ENCODE assay signal across 18 mouse cellular contexts in the genomic region with DNA sequence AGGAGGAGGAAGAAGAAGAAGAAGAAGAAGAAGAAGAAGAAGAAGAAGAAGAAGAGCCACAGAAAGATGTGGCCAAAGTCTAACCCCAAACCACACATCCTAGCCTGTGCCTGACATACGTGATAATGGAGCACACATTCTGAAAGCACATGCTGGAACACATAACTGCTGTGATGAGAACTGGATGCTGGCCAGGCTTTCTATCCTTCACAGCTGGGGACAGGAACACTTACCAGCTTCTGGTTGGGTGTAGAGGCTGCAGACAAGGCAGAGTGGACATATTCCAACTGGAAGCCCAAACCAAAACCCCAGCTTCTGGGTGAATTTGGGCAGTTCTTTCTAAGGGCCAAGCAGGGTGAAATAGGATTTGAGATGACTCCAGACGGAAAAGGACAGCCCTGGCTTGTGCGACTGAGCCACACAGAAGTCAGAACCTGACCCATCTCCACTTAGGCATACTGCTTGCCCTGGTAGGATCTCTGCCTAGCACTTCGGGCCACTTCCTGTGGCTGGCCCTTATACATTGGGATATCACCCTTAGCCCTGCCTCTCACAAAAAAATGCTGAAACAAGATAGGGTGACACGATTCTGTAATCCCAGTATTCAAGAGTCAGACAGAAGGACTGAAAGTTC. TPM values are rescaled to one million over a fixed set of nuclear protein-coding genes. Genes with fewer than 3 reads are reported as not detected.
A peak's percentile ranks its signal among the peaks of the same experiment; 100 is the strongest.
DNase-seq lines count a peak whose midpoint lies in the region; ATAC-seq and TF ChIP-seq lines count a peak whose summit lies in the region.
"Had no signal": no experiment of that assay in that cellular context is flagged by ENCODE, and none has a peak within 500 bp of the region (broad histone marks: within the 10 kb centered on the region; RNA-seq: fewer than 3 reads in every experiment).

No protein-coding gene starts in this region.

- H3K4me2 ChIP-seq in embryonic facial prominence, embryonic 14.5 days (ENCODE audit: low read depth, low read length), result no peak overlapping the region
- no peak overlapping the region for H3K4me2 ChIP-seq in intestine, embryonic 15.5 days (replicated peaks)
- no peak overlapping the region for H3K4me2 ChIP-seq in intestine, postnatal 0 days (replicated peaks; ENCODE audit: low read depth)
- no peak overlapping the region for H3K4me2 ChIP-seq in lung, embryonic 15.5 days
- H3K4me2 ChIP-seq: forebrain, embryonic 15.5 days; liver, embryonic 11.5 days; midbrain, embryonic 12.5 days; neural tube, embryonic 15.5 days had no signal

- no peak overlapping the region for H3K4me3 ChIP-seq in embryonic facial prominence, embryonic 14.5 days (ENCODE audit: low read depth, low read length)
- H3K4me3 ChIP-seq in embryonic facial prominence, embryonic 10.5 days, result no peak overlapping the region
- H3K4me3 ChIP-seq in intestine, embryonic 15.5 days (replicated peaks), result no peak overlapping the region
- no peak overlapping the region for H3K4me3 ChIP-seq in intestine, postnatal 0 days (ENCODE audit: low read depth, low read length)
- no peak overlapping the region for H3K4me3 ChIP-seq in lung, embryonic 15.5 days
- H3K4me3 ChIP-seq: erythroblast, embryonic 14.5 days; forebrain, embryonic 15.5 days; midbrain, embryonic 12.5 days; myocyte; neural tube, embryonic 15.5 days had no signal

- no peak for TF ChIP-seq CTCF in intestine, postnatal 0 days (IDR thresholded peaks at IDR 0.05; ENCODE audit: low read depth)

- DNase-seq in embryonic facial prominence, embryonic 14.5 days (ENCODE audit: low spot score), result peak; percentile 61
- no peak for DNase-seq in embryonic facial prominence, embryonic 10.5 days (ENCODE audit: low spot score)
- no peak for DNase-seq in lung, postnatal 25 days (ENCODE audit: low spot score)
- peak; percentile 48 for DNase-seq in lung, postnatal 14 days
- no peak for DNase-seq in urinary bladder, postnatal 4 days (ENCODE audit: low spot score in 2 of 2)
- DNase-seq: adrenal gland, adult 2 months; cerebellum, postnatal 25 days; heart, adult 11 months; layer of hippocampus, postnatal 36 days had no signal

- H3K9me3 ChIP-seq in embryonic facial prominence, embryonic 14.5 days (ENCODE audit: control insufficient read depth, low read length), result no peaks in the 10 kb centered on the region
- H3K9me3 ChIP-seq in embryonic facial prominence, embryonic 10.5 days, result no peaks in the 10 kb centered on the region
- no peaks in the 10 kb centered on the region for H3K9me3 ChIP-seq in intestine, embryonic 15.5 days
- no peaks in the 10 kb centered on the region for H3K9me3 ChIP-seq in intestine, postnatal 0 days (ENCODE audit: control insufficient read depth)
- H3K9me3 ChIP-seq in lung, embryonic 15.5 days, result no peaks in the 10 kb centered on the region
- H3K9me3 ChIP-seq: forebrain, embryonic 15.5 days; midbrain, embryonic 12.5 days; neural tube, embryonic 15.5 days had no signal

- H3K27me3 ChIP-seq in embryonic facial prominence, embryonic 14.5 days (replicated peaks; ENCODE audit: control insufficient read depth, insufficient read depth, low read length), result no peaks in the 10 kb centered on the region
- no peaks in the 10 kb centered on the region for H3K27me3 ChIP-seq in embryonic facial prominence, embryonic 10.5 days (replicated peaks; ENCODE audit: low read depth, poor library complexity, severe bottlenecking)
- H3K27me3 ChIP-seq in intestine, embryonic 15.5 days (replicated peaks), result no peaks in the 10 kb centered on the region
- H3K27me3 ChIP-seq in intestine, postnatal 0 days (replicated peaks; ENCODE audit: control insufficient read depth, insufficient read depth, low read length), result no peaks in the 10 kb centered on the region
- H3K27me3 ChIP-seq in lung, embryonic 15.5 days, result no peaks in the 10 kb centered on the region
- H3K27me3 ChIP-seq: forebrain, embryonic 15.5 days; midbrain, embryonic 12.5 days; neural tube, embryonic 15.5 days had no signal

- H3K4me1 ChIP-seq in embryonic facial prominence, embryonic 14.5 days (ENCODE audit: control insufficient read depth, insufficient read depth, low read length), result no peaks in the 10 kb centered on the region; the same call in 1 of the 2 replicates
- peaks cover 44% of the 10 kb centered on the region for H3K4me1 ChIP-seq in embryonic facial prominence, embryonic 10.5 days
- H3K4me1 ChIP-seq in intestine, embryonic 15.5 days (replicated peaks), result peaks cover 8% of the 10 kb centered on the region
- H3K4me1 ChIP-seq in intestine, postnatal 0 days (replicated peaks; ENCODE audit: control insufficient read depth, insufficient read depth, low read length), result peaks cover 4% of the 10 kb centered on the region; the same call in 1 of the 2 replicates
- peaks cover 20% of the 10 kb centered on the region for H3K4me1 ChIP-seq in lung, embryonic 15.5 days

- no peak overlapping the region for H3K9ac ChIP-seq in embryonic facial prominence, embryonic 14.5 days (ENCODE audit: low read depth, low read length)
- no peak overlapping the region for H3K9ac ChIP-seq in intestine, embryonic 15.5 days
- no peak overlapping the region for H3K9ac ChIP-seq in intestine, postnatal 0 days (ENCODE audit: low read depth, low read length)
- H3K9ac ChIP-seq in lung, embryonic 15.5 days, result no peak overlapping the region
- H3K9ac ChIP-seq: forebrain, embryonic 15.5 days; midbrain, embryonic 12.5 days; neural tube, embryonic 15.5 days had no signal

- ATAC-seq in embryonic facial prominence, embryonic 14.5 days (ENCODE audit: low read depth), result no peak
- ATAC-seq in intestine, embryonic 15.5 days, result no peak
- ATAC-seq in intestine, postnatal 0 days, result no peak
- ATAC-seq in lung, embryonic 15.5 days (ENCODE audit: borderline replicate concordance, extremely low read depth, low FRiP score, low TSS enrichment), result peak; percentile 85; the same call in 1 of the 2 replicates
- ATAC-seq: forebrain, embryonic 15.5 days had no signal

- H3K27ac ChIP-seq in embryonic facial prominence, embryonic 14.5 days (replicated peaks; ENCODE audit: low read depth, low read length), result no peak overlapping the region
- no peak overlapping the region for H3K27ac ChIP-seq in embryonic facial prominence, embryonic 10.5 days (replicated peaks)
- H3K27ac ChIP-seq in intestine, embryonic 15.5 days, result peak overlapping the region; percentile 40; the same call in 1 of the 2 replicates
- no peak overlapping the region for H3K27ac ChIP-seq in intestine, postnatal 0 days (ENCODE audit: low read depth, low read length)
- H3K27ac ChIP-seq in lung, embryonic 15.5 days, result peak overlapping the region; percentile 69
- H3K27ac ChIP-seq: forebrain, embryonic 15.5 days; midbrain, embryonic 12.5 days; neural tube, embryonic 15.5 days had no signal

- WGBS in embryonic facial prominence, embryonic 14.5 days, result 80% methylated on average over 5 of the region's 5 CpGs
- WGBS in embryonic facial prominence, embryonic 10.5 days, result 88% methylated on average over 5 of the region's 5 CpGs
- 68% methylated on average over 5 of the region's 5 CpGs for WGBS in intestine, embryonic 15.5 days
- 77% methylated on average over 5 of the region's 5 CpGs for WGBS in intestine, postnatal 0 days
- 51% methylated on average over 5 of the region's 5 CpGs for WGBS in lung, embryonic 15.5 days

- H3K36me3 ChIP-seq in embryonic facial prominence, embryonic 14.5 days (ENCODE audit: control insufficient read depth, insufficient read depth, low read length), result no peaks in the 10 kb centered on the region
- no peaks in the 10 kb centered on the region for H3K36me3 ChIP-seq in embryonic facial prominence, embryonic 10.5 days (replicated peaks)
- no peaks in the 10 kb centered on the region for H3K36me3 ChIP-seq in intestine, embryonic 15.5 days
- H3K36me3 ChIP-seq in intestine, postnatal 0 days (ENCODE audit: control insufficient read depth, insufficient read depth), result no peaks in the 10 kb centered on the region
- H3K36me3 ChIP-seq in lung, embryonic 15.5 days, result no peaks in the 10 kb centered on the region
- H3K36me3 ChIP-seq: forebrain, embryonic 15.5 days; midbrain, embryonic 12.5 days; neural tube, embryonic 15.5 days had no signal

RNA-seq across cellular contexts. Expression of a gene that starts 15.1 kb away (rescaled TPM):
- polyA plus RNA-seq in embryonic facial prominence, embryonic 14.5 days (2014; fragmentation: Nextera tagmentation; extraction: Ambion mirVana), result 33.0 and 34.6 TPM in 2 replicates
- polyA plus RNA-seq in embryonic facial prominence, embryonic 10.5 days (2016; fragmentation: Nextera tagmentation; extraction: Ambion mirVana), result 38.2 and 39.3 TPM in 2 replicates
- 51.2 and 53.6 TPM in 2 replicates for polyA plus RNA-seq in intestine, embryonic 15.5 days (2015; fragmentation: Nextera tagmentation; extraction: Ambion mirVana)
- polyA plus RNA-seq in intestine, postnatal 0 days (2015; fragmentation: Nextera tagmentation; extraction: Ambion mirVana), result 28.7 and 29.3 TPM in 2 replicates
- polyA plus RNA-seq in lung, embryonic 15.5 days (2015; fragmentation: Nextera tagmentation; extraction: Ambion mirVana), result 53.4 and 57.3 TPM in 2 replicates

Comparison
In these comparisons a context has a peak if more than half of its experiments do, and no peak if none do; other contexts are left out.
1. DNase-seq: peak in embryonic facial prominence, embryonic 14.5 days (single experiment) and lung, postnatal 14 days (single experiment); none in embryonic facial prominence, embryonic 10.5 days (single experiment), lung, postnatal 25 days (single experiment) and urinary bladder, postnatal 4 days (0 of 2).
2. H3K27ac ChIP-seq: peak in intestine, embryonic 15.5 days (single experiment) and lung, embryonic 15.5 days (single experiment); none in embryonic facial prominence, embryonic 14.5 days (single experiment), embryonic facial prominence, embryonic 10.5 days (single experiment) and intestine, postnatal 0 days (single experiment).